Mouse (Mus musculus) ES-Bruce4 (cell line): ENCODE results near the gene Brpf3. TPM values are rescaled to one million over a fixed set of nuclear protein-coding genes. Genes with fewer than 3 reads are reported as not detected.

Source experiments
- H3K27ac ChIP-seq: 2 replicates; pipeline ENCODE4 v1.5.1; 2012; ENCODE audit warnings: low read length, inconsistent platforms; ENCODE audit not compliant: insufficient read depth
- H3K27me3 ChIP-seq: 2 replicates; pipeline ENCODE4 v1.6.1; 2012; ENCODE audit warnings: mild to moderate bottlenecking, low read length, inconsistent platforms; ENCODE audit not compliant: control insufficient read depth, poor library complexity, insufficient read depth, severe bottlenecking
- H3K36me3 ChIP-seq: 2 replicates; pipeline ENCODE4 v1.6.1; 2012; ENCODE audit warnings: inconsistent platforms, mild to moderate bottlenecking, low read length, moderate library complexity; ENCODE audit not compliant: control insufficient read depth, poor library complexity, insufficient read depth, severe bottlenecking
- H3K4me1 ChIP-seq: one replicate; pipeline ENCODE4 v1.8.1; 2011; ENCODE audit warnings: low read length; ENCODE audit not compliant: control insufficient read depth, insufficient read depth
- H3K4me3 ChIP-seq: 2 replicates; pipeline ENCODE4 v1.5.1; 2011; ENCODE audit warnings: low read depth, mild to moderate bottlenecking, low read length
- H3K9ac ChIP-seq: 2 replicates; pipeline ENCODE4 v1.6.1; 2012; ENCODE audit warnings: low read depth, mild to moderate bottlenecking, inconsistent platforms; ENCODE audit not compliant: poor library complexity, severe bottlenecking
- H3K9me3 ChIP-seq: replicated peaks from 2 replicates; pipeline ENCODE4 v1.6.1; 2012; ENCODE audit warnings: mild to moderate bottlenecking, low read length, inconsistent platforms; ENCODE audit not compliant: control insufficient read depth, poor library complexity, insufficient read depth, severe bottlenecking
- CTCF ChIP-seq: IDR thresholded peaks from one replicate; pipeline ENCODE4 v1.8.1; 2011; ENCODE audit warnings: low read depth, low read length
- EP300 ChIP-seq: IDR thresholded peaks from 2 replicates; pipeline ENCODE4 v1.6.1; 2011; ENCODE audit warnings: low read depth, low read length; ENCODE audit not compliant: insufficient read depth
- POLR2A ChIP-seq: IDR thresholded peaks from one replicate; pipeline ENCODE4 v1.8.1; 2011; ENCODE audit warnings: low read length; ENCODE audit not compliant: insufficient read depth
- polyA plus RNA-seq: library from polyadenylated mRNA; stranded (reverse); fragments of >200 nt; gene quantifications from 2 replicates; pipeline ENCODE4 v1.2.4, GENCODE M21; 2011; ENCODE audit warnings: low read depth; ENCODE audit not compliant: missing spikeins, insufficient read depth, insufficient read length

The Brpf3 gene
- polyA plus RNA-seq, 1 experiment: 89.8 TPM

GRCm38 (mm10) chr17:28787507-28787906, 13.4 kb upstream of the Brpf3 start:
- peaks cover 6% of the 10 kb centered on the region for H3K4me1 ChIP-seq
- H3K9ac ChIP-seq: peak overlapping the region; percentile 68
- no peaks in the 10 kb centered on the region; the same call in 1 of the 2 replicates for H3K36me3 ChIP-seq
- H3K9me3 ChIP-seq: peaks cover 6% of the 10 kb centered on the region
- H3K4me3 ChIP-seq: peak overlapping the region; percentile 36
- TF ChIP-seq CTCF (no peak), POLR2A (no peak), EP300 (peak; percentile 79)
- H3K27ac ChIP-seq: peak overlapping the region; percentile 92
- H3K27me3 ChIP-seq: no peaks in the 10 kb centered on the region

GRCm38 (mm10) chr17:28797031-28797430, 3.9 kb upstream of the Brpf3 start:
- Histone ChIP-seq H3K9ac (no peak overlapping the region), H3K27me3 (no peaks in the 10 kb centered on the region), H3K27ac (no peak overlapping the region), H3K36me3 (peaks cover 7% of the 10 kb centered on the region), H3K4me1 (no peaks in the 10 kb centered on the region), H3K9me3 (peaks cover 3% of the 10 kb centered on the region; the same call in 1 of the 2 replicates), H3K4me3 (no peak overlapping the region)
- TF ChIP-seq EP300: no peak
- TF ChIP-seq CTCF: no peak

GRCm38 (mm10) chr17:28799291-28800160, 1.4 kb upstream of the Brpf3 start:
- Histone ChIP-seq H3K27me3 (no peaks in the 10 kb centered on the region), H3K4me1 (no peaks in the 10 kb centered on the region), H3K27ac (no peak overlapping the region), H3K4me3 (no peak overlapping the region), H3K36me3 (peaks cover 10% of the 10 kb centered on the region), H3K9me3 (peaks cover 3% of the 10 kb centered on the region; the same call in 1 of the 2 replicates), H3K9ac (peak overlapping the region; percentile 100)
- TF ChIP-seq CTCF (no peak), POLR2A (no peak), EP300 (no peak)

GRCm38 (mm10) chr17:28800281-28800670, 614 bp upstream of the Brpf3 start:
- Histone ChIP-seq H3K9ac (peak overlapping the region; percentile 100), H3K27ac (0 out of 2 replicates have a peak overlapping the region, but pooled peaks have one; percentile 15), H3K9me3 (0 out of 2 replicates have a peak, but pooled peaks cover under 1% of the 10 kb centered on the region), H3K27me3 (no peaks in the 10 kb centered on the region), H3K4me3 (peak overlapping the region; percentile 57), H3K36me3 (peaks cover 8% of the 10 kb centered on the region; the same call in 1 of the 2 replicates), H3K4me1 (no peaks in the 10 kb centered on the region)
- TF ChIP-seq POLR2A (no peak), EP300 (no peak), CTCF (no peak)

GRCm38 (mm10) chr17:28801474-28802005, 650 bp downstream of the Brpf3 start:
- no peak overlapping the region; the same call in 1 of the 2 replicates for H3K27ac ChIP-seq
- H3K36me3 ChIP-seq: peaks cover 13% of the 10 kb centered on the region
- peak overlapping the region; percentile 100 for H3K9ac ChIP-seq
- peak; percentile 57 for TF ChIP-seq POLR2A
- TF ChIP-seq CTCF: no peak
- H3K9me3 ChIP-seq: no peaks in the 10 kb centered on the region
- peak overlapping the region; percentile 85 for H3K4me3 ChIP-seq
- H3K4me1 ChIP-seq: peaks cover 2% of the 10 kb centered on the region
- H3K27me3 ChIP-seq: no peaks in the 10 kb centered on the region
